Mouse (Mus musculus) lung, adult 2 months (tissue): ENCODE measurements around the gene Mrpl12. TPM values are rescaled to one million over a fixed set of nuclear protein-coding genes. Genes with fewer than 3 reads are reported as not detected.
A peak's percentile ranks its signal among the peaks of the same experiment; 100 is the strongest.

ENCODE experiments used
- DNase-seq: peaks from one replicate; pipeline ENCODE4 v3.0.0; 2022
- H3K4me1 ChIP-seq: fragments of 200-500 bp; 2 replicates; pipeline ENCODE4 v1.6.1; 2011; ENCODE audit warnings: low read length; ENCODE audit not compliant: control insufficient read depth, insufficient read depth
- H3K4me3 ChIP-seq: fragments of 200-500 bp; replicated peaks from 2 replicates; pipeline ENCODE3; 2011; ENCODE audit warnings: low read depth, mild to moderate bottlenecking, control low read depth, low read length; ENCODE audit errors: extremely low read depth
- CTCF ChIP-seq: fragments of 200-500 bp; IDR thresholded peaks from 2 replicates; pipeline ENCODE4 v1.5.1; 2011; ENCODE audit warnings: mild to moderate bottlenecking, low read length, control low read depth; ENCODE audit not compliant: insufficient read depth
- POLR2A ChIP-seq: fragments of 200-500 bp; IDR thresholded peaks from 2 replicates; pipeline ENCODE4 v1.6.1; 2011; ENCODE audit warnings: low read depth, mild to moderate bottlenecking, control low read depth, low read length, borderline replicate concordance; ENCODE audit errors: extremely low read depth
- WGBS: fragments of 180-500 bp; shearing (Covaris S2); methylation state at CpG from one replicate; pipeline ENCODE4 v1.1.7; 2018; 5-methylcytosine and 5-hydroxymethylcytosine counted together
- polyA plus RNA-seq: library from polyadenylated mRNA; depleted of rRNA; stranded (reverse); fragments of >200 nt; gene quantifications from 2 replicates; pipeline ENCODE4 v1.2.3, GENCODE M21; 2012

Gene Mrpl12
- polyA plus RNA-seq, 1 experiment = 48.0 TPM

GRCm38 (mm10) chr11:120467051-120467735 is 17.2 kb upstream of the Mrpl12 start, which contains the start of gene Arl16:
TSS of gene Arl16 (minus strand) at chr11:120467607.
- peak; percentile 86; the same call in 1 of the 2 replicates for TF ChIP-seq POLR2A
- no peak for TF ChIP-seq CTCF
- DNase-seq = peak; percentile 88
- Histone ChIP-seq H3K4me3 (peak within 1 kb of the TSS; percentile 95), H3K4me1 (peaks cover 8% of the 10 kb centered on the region)
- under 1% methylated on average over 54 of the region's 54 CpGs for WGBS

GRCm38 (mm10) chr11:120467736-120468092 is 16.7 kb upstream of the Mrpl12 start:
- DNase-seq = no peak
- peaks cover 8% of the 10 kb centered on the region for H3K4me1 ChIP-seq
- TF ChIP-seq POLR2A = no peak
- no peak for TF ChIP-seq CTCF
- under 1% methylated on average over 33 of the region's 33 CpGs for WGBS
- peak overlapping the region; percentile 71 for H3K4me3 ChIP-seq

- no peak for DNase-seq
- Histone ChIP-seq H3K4me3 (no peak overlapping the region), H3K4me1 (peaks cover 4% of the 10 kb centered on the region; the same call in 1 of the 2 replicates)
- 96% methylated on average over 6 of the region's 6 CpGs for WGBS
- no peak for TF ChIP-seq CTCF
- TF ChIP-seq POLR2A = no peak
Measured at GRCm38 (mm10) chr11:120472052-120472451, 12.4 kb upstream of the Mrpl12 start.

- Histone ChIP-seq H3K4me3 (no peak overlapping the region), H3K4me1 (peaks cover 7% of the 10 kb centered on the region; the same call in 1 of the 2 replicates)
- DNase-seq = no peak
- TF ChIP-seq POLR2A = no peak
- TF ChIP-seq CTCF = no peak
- 84% methylated on average over 7 of the region's 7 CpGs for WGBS
Measured at GRCm38 (mm10) chr11:120483448-120483934, 922 bp upstream of the Mrpl12 start.

- TF ChIP-seq CTCF (no peak), POLR2A (no peak)
- Histone ChIP-seq H3K4me1 (peaks cover 10% of the 10 kb centered on the region), H3K4me3 (peak overlapping the region; percentile 68)
- WGBS = 7% methylated on average over 10 of the region's 10 CpGs
- no peak for DNase-seq
Measured at GRCm38 (mm10) chr11:120485251-120485650, 838 bp downstream of the Mrpl12 start.

- 71% methylated on average over 4 of the region's 4 CpGs for WGBS
- Histone ChIP-seq H3K4me3 (no peak overlapping the region), H3K4me1 (peaks cover 21% of the 10 kb centered on the region)
- no peak for DNase-seq
- TF ChIP-seq CTCF (no peak), POLR2A (no peak)
Measured at GRCm38 (mm10) chr11:120488516-120488915, 4.1 kb downstream of the Mrpl12 start.

GRCm38 (mm10) chr11:120489054-120489761 is 4.8 kb downstream of the Mrpl12 start:
- peak; percentile 59 for DNase-seq
- 59% methylated on average over 4 of the region's 4 CpGs for WGBS
- Histone ChIP-seq H3K4me3 (no peak overlapping the region), H3K4me1 (peaks cover 21% of the 10 kb centered on the region)
- TF ChIP-seq POLR2A (no peak; the same call in 1 of the 2 replicates), CTCF (peak; percentile 80)

GRCm38 (mm10) chr11:120490291-120491046 is 6.1 kb downstream of the Mrpl12 start:
- peak; percentile 42 for DNase-seq
- TF ChIP-seq POLR2A (no peak), CTCF (no peak)
- Histone ChIP-seq H3K4me3 (no peak overlapping the region), H3K4me1 (peaks cover 16% of the 10 kb centered on the region)
- 29% methylated on average over 4 of the region's 4 CpGs for WGBS
